Mouse (Mus musculus): ENCODE data around the gene Gcnt2.

Gcnt2 gene

DNA sequence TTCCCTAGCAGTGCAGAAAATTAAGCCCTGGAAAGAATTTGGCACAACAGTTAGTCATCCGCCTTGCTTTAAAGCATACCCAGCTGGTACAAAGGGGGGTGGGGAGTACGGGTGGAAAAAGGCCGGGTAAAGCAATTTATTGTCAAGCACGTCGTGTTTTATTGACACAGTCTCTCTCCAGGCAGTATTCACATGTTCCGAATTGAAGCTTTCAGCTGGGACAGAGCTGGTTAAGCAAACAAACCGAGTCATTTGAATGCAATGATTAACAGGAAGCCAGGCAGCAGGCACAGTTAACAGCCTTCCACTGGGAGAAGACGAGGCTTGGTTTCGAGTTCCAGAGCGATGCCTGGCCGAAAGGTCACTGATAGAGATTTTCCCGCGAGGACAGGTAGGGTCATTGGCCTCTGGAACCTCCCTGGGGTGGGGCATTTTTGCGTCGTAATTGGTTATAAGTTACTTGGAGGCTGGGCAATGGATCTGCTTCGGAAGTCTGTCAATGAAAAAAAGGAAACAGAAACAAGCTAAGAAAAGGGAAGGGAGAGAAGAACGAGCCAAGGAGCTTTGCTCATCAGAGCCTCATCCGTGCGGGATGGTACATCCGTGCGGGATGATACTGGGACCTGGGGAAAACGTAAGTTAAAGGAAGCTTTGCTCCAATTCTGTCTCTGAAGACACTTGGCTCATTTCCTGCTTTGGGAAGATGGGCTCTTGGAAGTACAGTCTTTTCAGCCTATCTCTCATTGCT lies at the start of gene Gcnt2:
Gene Gcnt2 (plus strand): TSS at position 103 of the 748 bp plus-strand sequence.
- DNase-seq (ENCODE audit: low spot score in 2 of 2), result peak in 1 of 2 experiments; percentile 13

DNA sequence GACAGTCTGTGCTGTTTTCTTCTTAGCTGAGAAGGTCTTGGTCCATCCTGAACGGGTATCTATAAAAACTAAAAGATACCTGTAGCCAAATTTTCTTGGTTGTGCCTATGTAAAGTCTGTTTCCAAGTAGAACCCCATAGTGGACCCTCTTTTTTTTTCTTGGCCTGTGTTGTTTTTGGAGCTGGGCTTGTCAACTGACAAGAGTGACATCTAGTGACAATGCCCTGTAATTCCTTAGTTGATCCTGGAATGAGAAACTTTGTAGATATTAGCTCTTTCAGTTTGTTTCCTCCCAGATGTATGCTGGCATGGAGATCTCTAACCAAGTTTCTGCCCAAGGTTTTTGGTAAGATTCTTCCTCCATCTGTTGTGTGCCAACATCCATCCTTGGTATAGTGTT lies 38.9 kb upstream of the Gcnt2 start:
- DNase-seq (ENCODE audit: low spot score in 2 of 2), result no peak

DNA sequence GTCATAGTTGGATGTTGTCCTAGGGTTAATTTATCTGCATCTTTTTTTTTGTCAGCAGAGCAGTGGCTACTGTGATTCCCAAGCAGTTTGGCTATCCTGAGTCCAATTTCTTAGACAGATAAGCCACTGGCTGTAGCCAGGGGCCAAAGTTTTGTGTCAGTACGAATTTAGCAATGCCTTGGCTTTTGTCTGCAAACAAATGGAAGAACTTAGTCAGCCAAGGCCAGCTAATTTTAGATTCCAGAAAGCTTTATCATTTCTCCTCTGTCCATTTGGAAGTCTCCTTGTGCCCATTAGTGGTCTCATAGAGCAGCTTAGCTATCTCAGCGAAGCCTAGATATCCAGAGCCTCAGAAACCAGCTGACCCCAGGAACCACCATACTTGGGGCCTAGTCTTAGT lies 37.6 kb upstream of the Gcnt2 start:
- no peak for DNase-seq (ENCODE audit: low spot score in 2 of 2)

DNA sequence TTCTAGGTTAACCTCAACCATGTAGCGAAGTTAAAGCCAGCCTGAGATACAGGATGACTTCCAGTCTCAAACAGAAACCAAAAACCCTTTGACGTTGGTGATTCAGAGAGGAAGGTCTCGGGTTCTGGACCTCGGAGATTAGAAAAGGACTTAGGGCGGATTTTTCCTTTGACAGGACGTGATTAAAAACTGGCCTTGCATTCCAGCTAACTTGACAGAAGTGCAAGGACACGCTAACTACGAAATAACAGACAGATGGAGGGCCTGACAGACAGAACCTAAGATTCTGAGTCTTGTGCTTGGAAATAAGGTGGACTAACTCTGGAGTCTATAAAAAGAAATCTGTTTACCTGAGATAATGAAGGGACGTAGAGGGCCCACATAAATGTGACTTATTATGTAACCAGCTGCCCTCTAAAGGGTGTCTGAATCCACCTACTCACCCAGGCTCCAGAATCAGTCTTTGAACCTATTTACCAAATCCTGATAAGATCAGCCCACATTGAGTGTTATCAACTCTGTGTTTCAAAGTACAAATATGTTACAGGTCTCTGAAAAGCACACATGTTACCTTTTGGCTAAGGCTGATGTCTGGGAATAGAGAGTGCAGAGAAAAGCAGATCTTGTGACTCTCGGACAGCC lies 18.3 kb upstream of the Gcnt2 start:
- DNase-seq (ENCODE audit: low spot score in 2 of 2), result no peak

DNA sequence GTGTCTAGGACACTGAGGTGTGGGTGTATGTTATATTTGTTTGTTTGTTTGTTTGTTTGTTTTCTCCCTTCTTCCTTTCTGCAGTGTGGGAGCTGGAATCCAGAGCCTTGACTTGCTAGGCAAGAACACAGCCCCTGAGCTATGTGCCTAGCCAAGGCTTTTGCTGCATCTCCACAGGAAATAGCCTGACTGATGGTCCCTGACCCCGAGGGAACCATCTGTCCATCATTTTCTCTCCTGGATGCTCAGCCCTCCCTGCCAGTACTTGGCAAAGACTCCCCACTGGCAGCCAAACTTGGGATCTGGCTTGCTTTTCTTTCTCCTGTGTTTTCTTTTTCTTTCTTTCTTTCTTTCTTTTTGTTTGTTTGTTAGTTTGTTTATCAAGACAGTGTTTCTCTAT lies 17.4 kb upstream of the Gcnt2 start:
- no peak for DNase-seq (ENCODE audit: low spot score in 2 of 2)

DNA sequence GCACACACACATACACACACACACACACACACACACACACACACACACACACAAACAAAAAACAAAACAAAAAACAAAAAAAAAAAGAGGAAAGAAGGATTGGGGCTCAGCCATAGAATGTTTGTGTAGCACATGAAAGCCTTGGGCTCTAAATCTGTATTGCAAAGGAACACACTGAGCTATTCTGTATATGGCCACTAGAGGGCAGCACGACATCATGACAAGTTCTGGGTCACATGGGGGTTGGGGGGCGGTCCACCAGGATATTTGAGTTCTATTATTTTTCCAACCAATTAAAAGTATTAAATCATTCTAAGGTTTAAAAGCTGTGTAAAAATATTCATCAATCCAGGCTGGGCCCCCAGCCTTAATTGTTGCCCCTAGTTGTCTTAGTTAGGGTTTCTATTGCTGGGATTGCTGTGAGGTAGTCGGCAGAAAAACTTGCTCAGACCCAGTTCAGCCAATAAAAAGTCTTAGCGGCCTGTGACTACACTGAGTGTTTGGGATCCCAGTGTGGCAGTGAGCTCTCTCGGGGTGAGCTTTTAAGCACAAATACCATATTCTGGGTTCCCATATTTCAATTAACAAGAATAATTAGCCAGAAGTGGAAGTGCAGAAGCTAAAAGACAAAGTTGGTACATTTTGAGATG lies 16.0 kb upstream of the Gcnt2 start:
- peak; percentile 32 to 66 for DNase-seq (ENCODE audit: low spot score in 2 of 2)

DNA sequence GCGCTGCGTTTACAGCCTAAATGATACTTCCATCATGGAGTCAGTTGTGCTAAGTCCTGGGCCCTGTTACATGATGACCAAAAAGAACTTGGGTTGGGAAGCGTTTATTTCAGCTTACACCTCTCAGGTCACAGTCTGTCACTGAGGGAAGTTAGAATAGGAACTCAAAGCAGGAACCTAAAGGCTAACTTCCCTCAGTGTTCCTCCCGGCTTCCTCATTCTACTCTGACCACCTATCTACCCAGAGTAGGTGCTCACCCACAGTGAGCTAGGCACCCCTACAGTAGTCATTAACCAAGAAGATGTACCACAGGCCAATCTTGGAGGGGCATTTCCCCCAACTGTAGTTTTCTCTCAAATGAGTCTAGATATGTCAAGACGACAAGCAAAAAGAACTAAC lies 15.4 kb upstream of the Gcnt2 start:
- no peak for DNase-seq (ENCODE audit: low spot score in 2 of 2)

DNA sequence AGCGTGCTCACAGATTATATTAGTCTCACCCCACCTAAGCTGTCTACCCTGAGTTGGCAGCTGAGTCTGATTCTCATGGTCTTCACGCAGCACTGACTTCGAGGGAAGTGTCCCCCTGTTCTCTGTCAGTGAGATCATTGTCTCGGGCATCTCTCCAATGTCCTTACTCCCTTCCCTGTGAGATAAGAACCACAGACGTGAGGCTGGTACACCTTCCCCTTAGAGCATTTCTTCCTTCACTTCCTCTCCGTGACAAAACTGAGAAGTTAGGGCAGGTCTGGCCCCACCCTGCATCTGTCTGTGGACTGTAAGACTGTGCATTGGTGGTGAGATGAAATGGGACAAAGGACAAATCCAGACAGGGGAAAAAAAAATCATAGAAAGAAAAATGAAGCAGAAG lies 13.6 kb upstream of the Gcnt2 start:
- DNase-seq (ENCODE audit: low spot score in 2 of 2), result no peak

DNA sequence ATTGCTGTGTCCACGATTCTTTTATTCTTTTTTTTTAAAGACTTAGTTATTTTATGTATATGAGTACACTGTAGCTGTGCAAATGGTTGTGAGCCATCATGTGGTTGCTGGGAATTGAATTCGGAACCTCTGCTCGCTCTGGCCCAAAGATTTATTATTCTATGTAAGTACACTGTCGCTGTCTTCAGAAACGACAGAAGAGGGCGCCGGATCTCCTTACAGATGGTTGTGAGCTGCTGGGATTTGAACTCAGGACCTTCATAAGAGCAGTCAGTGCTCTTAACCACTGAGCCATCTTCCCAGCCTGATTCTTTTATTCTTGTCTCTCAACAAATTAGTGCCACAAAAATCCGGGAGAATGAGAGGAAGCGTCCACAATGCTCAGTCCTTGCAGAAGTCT lies 13.2 kb upstream of the Gcnt2 start:
- DNase-seq (ENCODE audit: low spot score in 2 of 2), result no peak

DNA sequence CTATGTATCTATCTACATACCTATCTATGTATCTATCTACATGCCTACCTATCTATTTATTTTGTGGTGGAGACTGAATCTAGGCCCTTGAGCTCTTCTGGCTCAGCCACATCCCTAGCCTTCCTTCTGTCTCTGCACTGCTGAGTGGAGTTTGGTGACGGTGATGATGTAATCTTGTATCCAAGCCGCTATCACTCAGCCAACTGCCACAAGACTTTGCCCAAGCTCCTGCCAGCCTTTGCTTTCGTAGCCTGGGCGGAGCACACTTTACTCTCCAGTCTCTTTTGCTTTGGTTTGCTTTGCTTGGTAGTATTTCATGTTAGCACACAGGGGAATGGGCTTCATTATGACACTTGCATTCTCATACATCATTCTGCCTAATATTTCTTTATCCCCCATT lies 11.7 kb upstream of the Gcnt2 start:
- DNase-seq (ENCODE audit: low spot score in 2 of 2), result no peak

DNA sequence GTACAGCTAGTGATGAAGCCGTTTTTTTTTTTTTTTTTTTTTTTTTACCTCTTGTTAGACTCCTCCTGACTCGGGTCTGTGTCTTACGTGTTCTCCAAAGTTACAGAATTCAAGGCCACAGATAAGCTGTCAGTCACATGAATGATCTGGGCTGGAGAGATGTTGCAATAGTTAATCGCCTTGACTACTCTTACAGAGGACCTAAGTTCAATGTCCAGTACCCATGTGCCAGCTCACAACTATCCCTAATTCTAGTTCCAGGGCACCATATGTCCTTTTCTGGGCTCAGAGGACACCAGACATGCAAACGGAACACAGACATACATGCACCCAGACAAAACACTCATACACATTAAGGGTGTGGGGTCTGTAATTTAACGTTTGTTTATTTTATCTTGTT lies 8.9 kb upstream of the Gcnt2 start:
- no peak for DNase-seq (ENCODE audit: low spot score in 2 of 2)

DNA sequence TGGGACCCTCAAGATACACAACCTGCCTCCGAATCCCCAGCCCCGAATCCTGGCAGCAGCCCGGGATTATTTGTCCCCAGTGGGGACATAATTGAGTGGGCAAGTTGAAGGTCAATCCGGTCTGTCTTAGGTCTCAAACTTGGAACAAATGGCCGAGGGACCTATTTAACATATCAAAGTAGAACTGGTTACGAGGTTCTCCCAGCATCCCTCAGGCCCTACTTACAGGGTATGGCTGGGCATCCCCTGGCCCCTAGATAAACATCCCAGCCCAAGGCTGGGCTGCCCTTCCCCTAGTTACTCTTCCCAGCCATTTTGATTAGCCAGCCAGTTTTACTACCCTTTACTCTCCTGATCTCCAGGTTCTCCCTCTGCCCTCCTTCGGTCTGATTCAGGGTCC lies 8.3 kb upstream of the Gcnt2 start:
- no peak for DNase-seq (ENCODE audit: low spot score in 2 of 2)

DNA sequence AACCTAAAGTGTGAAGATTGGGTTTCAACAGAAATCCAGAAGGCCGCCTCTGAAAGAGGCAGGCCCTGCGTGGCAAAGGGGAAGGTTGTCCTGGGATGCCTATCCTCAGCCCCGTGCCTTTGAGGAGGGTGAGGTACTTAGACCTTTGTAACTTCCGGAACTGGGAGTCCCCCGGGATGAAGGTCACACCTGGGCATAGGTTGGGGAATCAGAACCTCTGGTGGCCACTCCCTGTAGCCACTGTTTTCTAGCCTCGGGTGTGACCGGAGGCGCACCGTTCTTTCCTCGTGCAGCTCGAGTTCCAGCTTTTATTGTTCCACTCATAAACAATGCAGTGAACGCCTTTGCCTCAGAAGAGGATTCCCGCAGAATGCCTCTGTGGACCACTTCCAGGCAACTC lies 7.6 kb upstream of the Gcnt2 start:
- DNase-seq (ENCODE audit: low spot score in 2 of 2), result no peak

DNA sequence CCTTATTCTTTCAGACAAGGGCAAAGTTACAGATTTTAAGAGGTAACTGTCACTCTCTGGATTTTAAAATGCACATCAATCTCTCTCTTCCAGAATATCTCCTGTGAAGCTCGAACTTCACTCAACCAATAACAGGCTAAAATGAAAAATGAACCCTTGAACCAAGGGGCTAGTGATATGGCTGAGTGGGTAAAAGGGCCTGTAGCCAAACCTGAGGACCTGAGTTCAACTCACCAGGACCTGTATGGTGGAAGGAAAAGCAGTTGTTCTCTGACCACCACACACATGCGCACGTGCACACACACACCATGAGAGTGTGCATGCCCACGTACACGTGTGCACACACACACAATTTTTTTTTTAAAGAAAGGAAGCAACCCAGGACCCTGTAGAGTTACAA lies 6.8 kb upstream of the Gcnt2 start:
- no peak for DNase-seq (ENCODE audit: low spot score in 2 of 2)

DNA sequence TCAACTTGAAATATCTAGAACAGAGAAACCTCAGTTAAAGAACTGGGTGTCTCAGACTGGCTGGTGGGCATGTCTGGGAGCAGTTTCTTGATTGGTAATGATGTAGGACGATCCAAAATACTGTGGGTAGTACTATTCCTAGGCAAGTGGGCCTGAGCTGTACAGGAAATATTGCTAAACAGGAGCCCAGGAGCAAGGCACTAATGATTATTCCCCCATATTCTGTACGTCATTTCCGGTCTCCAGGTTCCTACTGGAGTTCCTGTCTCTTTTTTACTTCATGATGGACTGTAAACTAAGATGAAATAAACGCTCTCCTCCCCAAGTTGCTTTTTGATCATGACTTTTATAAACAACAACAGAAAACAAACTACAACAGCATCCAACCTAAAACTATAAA lies 5.7 kb upstream of the Gcnt2 start:
- no peak for DNase-seq (ENCODE audit: low spot score in 2 of 2)

DNA sequence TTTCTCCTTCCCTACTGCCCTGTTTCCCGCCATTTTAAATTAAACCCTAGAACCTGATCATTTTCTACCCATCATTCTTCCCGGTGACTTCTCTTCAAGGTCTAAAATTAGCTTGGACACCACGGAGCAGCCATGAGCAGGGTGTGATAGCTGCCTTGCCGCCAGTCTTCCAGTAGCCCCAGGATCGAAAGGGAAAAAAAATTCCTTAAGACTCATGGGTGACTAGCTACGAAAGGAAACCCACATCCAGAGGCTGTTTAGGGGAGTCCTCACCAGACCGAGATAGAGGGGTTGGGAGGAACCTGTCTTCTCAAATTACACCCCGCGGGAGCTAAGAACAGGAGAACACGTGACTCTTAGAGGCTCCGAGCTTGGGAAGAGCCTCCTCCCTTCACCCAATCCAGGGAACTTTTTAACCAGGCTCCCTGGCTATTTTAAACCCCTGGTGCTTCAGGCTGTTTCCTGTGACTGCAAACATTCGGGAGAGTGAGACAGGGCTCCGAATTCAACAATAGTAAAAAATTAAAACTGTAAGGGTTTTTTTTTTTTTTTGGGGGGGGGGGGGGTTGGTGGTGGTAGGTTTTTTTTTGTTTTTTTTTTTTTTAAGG lies 5.0 kb upstream of the Gcnt2 start:
- DNase-seq (ENCODE audit: low spot score in 2 of 2), result no peak

DNA sequence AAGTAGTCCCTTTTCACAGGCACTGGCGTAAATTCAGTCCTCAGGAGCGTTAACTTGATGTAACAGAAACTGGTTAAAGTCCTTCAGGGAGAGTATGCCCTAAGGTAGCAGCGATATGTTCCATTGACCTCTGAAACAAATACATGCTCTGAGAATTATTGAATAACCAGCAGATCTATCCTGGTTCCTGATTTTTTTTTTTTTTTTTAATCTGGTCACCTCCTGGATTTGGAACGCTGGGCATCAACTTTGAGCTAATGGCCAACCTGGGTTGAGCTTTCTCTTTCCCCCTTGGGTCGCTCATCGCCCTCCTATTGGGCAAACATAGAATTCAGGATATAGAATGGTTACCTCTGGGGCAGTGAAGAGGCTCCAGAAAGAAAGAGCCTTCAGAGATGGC lies 4.3 kb upstream of the Gcnt2 start:
- DNase-seq (ENCODE audit: low spot score in 2 of 2), result no peak

DNA sequence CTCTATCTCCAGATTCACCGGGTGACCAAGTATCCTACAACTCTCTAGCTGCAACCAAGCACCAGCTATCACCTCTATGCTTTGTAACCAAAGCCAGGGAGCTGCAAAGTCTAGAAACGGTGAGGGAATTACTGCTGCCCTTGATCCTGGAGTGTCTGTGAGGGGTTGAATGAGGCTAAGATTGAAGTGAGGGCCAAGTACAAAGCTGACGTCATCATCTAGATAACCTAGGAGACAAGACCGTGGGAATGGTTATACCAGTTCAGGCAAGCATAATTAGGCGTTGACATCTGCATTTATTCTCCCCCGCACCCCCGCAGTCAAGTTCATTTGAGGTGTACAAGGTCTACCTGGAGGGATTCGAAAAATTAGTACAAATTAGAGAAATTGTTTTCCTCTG lies 2.8 kb upstream of the Gcnt2 start:
- DNase-seq (ENCODE audit: low spot score in 2 of 2), result no peak

DNA sequence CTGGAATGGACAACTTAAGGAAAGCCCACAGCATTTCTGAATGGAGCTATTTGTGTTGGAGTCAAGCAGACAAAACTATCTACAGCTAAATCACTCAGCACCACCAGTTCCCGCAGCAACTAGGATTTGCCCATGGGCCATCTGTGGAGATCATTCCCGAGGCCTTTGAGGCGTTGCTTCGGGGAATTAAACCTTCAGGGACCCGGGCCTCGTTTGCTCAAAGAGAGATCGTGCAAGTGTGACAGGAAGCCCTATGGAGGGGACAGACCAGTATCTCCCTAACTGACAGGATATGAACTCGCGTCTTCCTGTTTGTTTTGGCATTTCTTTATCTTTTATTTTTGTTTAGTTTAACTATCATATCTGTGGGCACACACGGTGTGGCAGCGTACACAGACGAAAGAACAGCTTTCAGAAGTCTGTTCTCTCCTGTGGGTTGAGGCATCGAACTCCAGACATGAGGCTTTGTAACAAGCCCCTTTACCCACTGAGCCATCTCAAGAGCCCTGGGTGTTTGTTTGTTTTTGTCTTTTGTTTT lies 2.2 kb upstream of the Gcnt2 start:
- no peak for DNase-seq (ENCODE audit: low spot score in 2 of 2)

DNA sequence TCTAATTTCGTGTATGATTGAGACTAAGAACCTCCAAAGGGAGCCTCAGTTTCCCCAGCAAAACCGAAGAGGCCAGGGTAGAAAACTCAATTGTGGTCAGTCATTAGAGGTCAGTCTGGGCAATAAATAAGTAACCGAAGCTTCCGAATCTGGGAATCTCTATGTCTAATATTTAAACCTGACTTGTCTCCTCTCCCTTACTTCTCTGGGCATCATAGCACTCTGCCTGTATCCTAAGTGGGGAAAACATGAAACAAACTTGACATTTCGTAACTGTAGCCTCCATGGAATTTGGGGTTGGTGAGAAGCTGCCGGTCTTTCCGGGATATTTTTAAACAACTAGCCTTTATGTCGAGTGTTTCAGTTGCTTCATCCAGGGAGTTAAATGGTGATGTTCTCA lies 329 bp upstream of the Gcnt2 start:
- no peak for DNase-seq (ENCODE audit: low spot score in 2 of 2)

DNA sequence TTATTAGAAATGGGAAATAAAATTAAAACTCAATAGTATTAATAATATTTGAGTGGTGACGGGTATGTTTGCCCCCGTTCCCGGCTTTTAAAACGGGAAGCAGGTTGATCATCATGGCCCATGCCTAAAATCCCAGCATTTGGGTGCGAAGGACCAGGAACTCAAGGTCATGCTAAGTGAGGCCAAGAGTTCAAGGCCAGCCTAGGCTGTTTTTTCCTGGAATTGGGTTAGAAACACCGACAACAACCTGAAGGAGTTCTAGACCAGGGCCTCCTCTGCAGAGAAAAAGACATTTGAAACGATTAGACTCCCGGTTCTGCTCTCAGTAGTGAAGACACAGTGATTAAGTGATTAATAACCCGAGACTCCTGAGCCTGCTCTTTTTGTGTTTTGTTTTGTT lies 3.5 kb downstream of the Gcnt2 start:
- DNase-seq (ENCODE audit: low spot score in 2 of 2), result no peak

DNA sequence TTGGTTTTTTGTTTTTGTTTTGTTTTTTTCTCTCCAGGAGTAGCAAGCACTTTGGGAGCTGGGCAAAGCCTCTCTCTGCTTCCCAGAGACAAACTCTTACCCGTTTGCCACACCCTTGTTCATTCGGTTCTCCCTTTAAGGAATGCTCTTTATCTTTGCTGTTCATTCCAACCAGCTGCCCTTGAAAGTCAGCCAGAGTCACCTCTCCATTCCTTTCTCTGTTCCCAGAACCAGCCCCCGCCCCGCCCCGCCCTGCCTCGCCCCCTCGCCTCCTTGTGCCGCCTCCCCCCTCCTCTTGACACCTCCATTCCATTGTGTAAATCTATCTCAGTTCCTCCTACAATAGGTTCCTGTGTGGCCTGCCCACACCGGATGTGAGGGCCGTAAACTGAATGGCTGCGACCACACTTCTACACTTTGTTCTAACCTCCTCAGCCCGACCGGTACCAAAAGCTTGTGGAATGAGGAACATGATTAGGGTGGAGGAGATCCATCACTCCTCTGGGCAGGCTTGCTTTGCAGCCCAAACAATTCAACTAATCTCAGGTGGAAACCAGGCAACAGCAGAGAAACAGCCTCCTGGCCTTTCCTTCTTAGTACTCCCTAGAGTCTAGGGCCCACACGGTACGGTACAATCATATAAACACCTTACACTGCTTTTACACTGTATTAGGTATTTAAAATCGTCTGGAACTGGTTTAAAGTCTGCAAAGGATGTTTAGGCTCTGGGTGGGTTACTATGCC lies 9.5 kb downstream of the Gcnt2 start:
- no peak for DNase-seq (ENCODE audit: low spot score in 2 of 2)
